Comparison of ENCODE assay signal across 8 mouse cellular contexts in the genomic region with DNA sequence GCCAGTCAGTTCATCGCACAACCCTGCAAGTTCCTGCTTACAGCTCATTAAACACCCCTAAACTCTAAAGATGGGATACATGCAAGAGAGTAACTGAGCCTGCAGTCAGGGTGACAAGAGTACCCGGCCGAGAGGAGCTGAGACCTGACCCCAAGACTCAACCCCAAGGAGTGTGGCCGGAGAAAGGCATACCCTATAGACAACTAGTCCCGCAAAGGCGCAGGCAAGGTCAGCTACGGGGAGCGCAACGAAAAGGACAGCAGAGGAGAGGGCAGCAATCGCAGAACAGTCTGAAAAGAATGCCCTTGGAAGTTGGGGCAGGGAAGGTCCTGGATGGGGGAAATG. TPM values are rescaled to one million over a fixed set of nuclear protein-coding genes. Genes with fewer than 3 reads are reported as not detected.
DNase-seq lines count a peak whose midpoint lies in the region; ATAC-seq and TF ChIP-seq lines count a peak whose summit lies in the region.
"Had no signal": no experiment of that assay in that cellular context is flagged by ENCODE, and none has a peak within 500 bp of the region (broad histone marks: within the 10 kb centered on the region; RNA-seq: fewer than 3 reads in every experiment).

No protein-coding gene starts in this region.

- peaks cover 3% of the 10 kb centered on the region; the same call in 1 of the 2 replicates for H3K4me1 ChIP-seq in forebrain, embryonic 11.5 days (replicated peaks; ENCODE audit: control insufficient read depth, insufficient read depth, low read length)
- peaks cover 15% of the 10 kb centered on the region; the same call in 1 of the 2 replicates for H3K4me1 ChIP-seq in intestine, postnatal 0 days (replicated peaks; ENCODE audit: control insufficient read depth, insufficient read depth, low read length)

- H3K9me3 ChIP-seq in forebrain, embryonic 11.5 days (ENCODE audit: control insufficient read depth, low read length): no peaks in the 10 kb centered on the region
- H3K9me3 ChIP-seq in intestine, postnatal 0 days (ENCODE audit: control insufficient read depth): no peaks in the 10 kb centered on the region

- DNase-seq in left cerebral cortex, adult 2 months (ENCODE audit: extremely low spot score in 1 of 2, low spot score in 2 of 2): no peak
- no peak for DNase-seq in left cerebral cortex, adult 11 months (ENCODE audit: low spot score)
- DNase-seq in MN1 (ENCODE audit: low spot score): peak; percentile 53
- DNase-seq in forebrain, embryonic 11.5 days (ENCODE audit: low spot score): no peak
- DNase-seq in neural tube, embryonic 10.5 days (ENCODE audit: extremely low spot score, low spot score): peak; percentile 67
- DNase-seq in left cerebral cortex, postnatal 4 days: no peak

- peaks cover 7% of the 10 kb centered on the region; the same call in 1 of the 2 replicates for H3K27me3 ChIP-seq in forebrain, embryonic 11.5 days (ENCODE audit: control insufficient read depth, insufficient read depth, low read length)
- H3K27me3 ChIP-seq in intestine, postnatal 0 days (replicated peaks; ENCODE audit: control insufficient read depth, insufficient read depth, low read length): no peaks in the 10 kb centered on the region

- no peak for TF ChIP-seq CTCF in left cerebral cortex, adult 2 months (IDR thresholded peaks at IDR 0.05)
- no peak for TF ChIP-seq CTCF in intestine, postnatal 0 days (IDR thresholded peaks at IDR 0.05; ENCODE audit: low read depth)

- under 1% methylated on average over 10 of the region's 10 CpGs for WGBS in forebrain, embryonic 11.5 days
- WGBS in intestine, postnatal 0 days: under 1% methylated on average over 10 of the region's 10 CpGs

- no peaks in the 10 kb centered on the region for H3K36me3 ChIP-seq in forebrain, embryonic 11.5 days (ENCODE audit: control insufficient read depth, insufficient read depth, low read length)
- no peaks in the 10 kb centered on the region for H3K36me3 ChIP-seq in intestine, postnatal 0 days (ENCODE audit: control insufficient read depth, insufficient read depth)

- ATAC-seq in forebrain, embryonic 11.5 days (replicated peaks; ENCODE audit: low FRiP score): no peak
- no peak for ATAC-seq in intestine, postnatal 0 days

- H3K4me3 ChIP-seq in left cerebral cortex, adult 2 months: peak overlapping the region; percentile 88
- peak overlapping the region; percentile 68 for H3K4me3 ChIP-seq in forebrain, embryonic 11.5 days (ENCODE audit: low read depth, low read length)
- peak overlapping the region; percentile 91 for H3K4me3 ChIP-seq in intestine, postnatal 0 days (ENCODE audit: low read depth, low read length)

- H3K4me2 ChIP-seq in forebrain, embryonic 11.5 days (ENCODE audit: low read depth, low read length, severe bottlenecking): peak overlapping the region; percentile 83
- peak overlapping the region; percentile 92 for H3K4me2 ChIP-seq in intestine, postnatal 0 days (replicated peaks; ENCODE audit: low read depth)

- peak overlapping the region; percentile 98 for H3K27ac ChIP-seq in left cerebral cortex, adult 2 months
- H3K27ac ChIP-seq in forebrain, embryonic 11.5 days (ENCODE audit: low read depth, low read length): no peak overlapping the region
- peak overlapping the region; percentile 99 for H3K27ac ChIP-seq in intestine, postnatal 0 days (ENCODE audit: low read depth, low read length)

- H3K9ac ChIP-seq in forebrain, embryonic 11.5 days (ENCODE audit: low read length): peak overlapping the region; percentile 83
- peak overlapping the region; percentile 95 for H3K9ac ChIP-seq in intestine, postnatal 0 days (ENCODE audit: low read depth, low read length)

- intact Hi-C loops in left cerebral cortex, adult 2 months (cut with DNase I): loop anchor here (1.0 to 5.0 kb wide), 5 partner anchors 34 to 306 kb away; a partner anchor contains a TSS
- intact Hi-C loops in left cerebral cortex, postnatal 4 days (cut with DNase I): loop anchor here (5.0 to 10.0 kb wide), 2 partner anchors 64 to 299 kb away; no protein-coding TSS in a partner anchor

RNA-seq across cellular contexts. Expression of a gene that starts 0.3 kb away (rescaled TPM):
- total RNA-seq in left cerebral cortex, adult 2 months (2021): 100 to 1,000 TPM; 122 to 130 TPM
- polyA plus RNA-seq in forebrain, embryonic 11.5 days (2014; fragmentation: Nextera tagmentation; extraction: Ambion mirVana): 8.5 and 9.3 TPM in 2 replicates
- 3.2 and 4.1 TPM in 2 replicates for polyA plus RNA-seq in intestine, postnatal 0 days (2015; fragmentation: Nextera tagmentation; extraction: Ambion mirVana)
- total RNA-seq in left cerebral cortex, postnatal 4 days (2021): 10 to 100 TPM; 86.1 to 91.9 TPM

RNA-seq across cellular contexts. Expression of a gene that starts 50.5 kb away (rescaled TPM):
- not detected for total RNA-seq in left cerebral cortex, adult 2 months (2021)
- polyA plus RNA-seq in forebrain, embryonic 11.5 days (2014; fragmentation: Nextera tagmentation; extraction: Ambion mirVana): not detected in 2 replicates
- not detected in 2 replicates for polyA plus RNA-seq in intestine, postnatal 0 days (2015; fragmentation: Nextera tagmentation; extraction: Ambion mirVana)
- not detected for total RNA-seq in left cerebral cortex, postnatal 4 days (2021)
- total RNA-seq: common myeloid progenitor, adult 5-6 weeks had no signal

Comparison
In these comparisons a context has a peak if more than half of its experiments do, and no peak if none do; other contexts are left out.
1. DNase-seq: peak in MN1 (single experiment) and neural tube, embryonic 10.5 days (single experiment); none in left cerebral cortex, adult 2 months (0 of 2), left cerebral cortex, adult 11 months (single experiment), forebrain, embryonic 11.5 days (single experiment) and left cerebral cortex, postnatal 4 days (single experiment).
2. Peak in every context shown above with its lines, with median percentiles within 50 percentile points of each other: H3K4me3 ChIP-seq.